In genomic region chr3:153797574-153797973, GRCm38 (mm10) we compare ENCODE assay signal across 25 mouse cellular contexts. TPM values are rescaled to one million over a fixed set of nuclear protein-coding genes. Genes with fewer than 3 reads are reported as not detected.
DNase-seq lines count a peak whose midpoint lies in the region; ATAC-seq and TF ChIP-seq lines count a peak whose summit lies in the region.
"Had no signal": no experiment of that assay in that cellular context is flagged by ENCODE, and none has a peak within 500 bp of the region (broad histone marks: within the 10 kb centered on the region; RNA-seq: fewer than 3 reads in every experiment).

No protein-coding gene starts in this region.

- no peak for ATAC-seq in heart, embryonic 12.5 days (ENCODE audit: insufficient number of reproducible peaks, low FRiP score)
- no peak for ATAC-seq in liver, embryonic 14.5 days (ENCODE audit: insufficient read depth)
- ATAC-seq in cerebellum, adult (ENCODE audit: insufficient number of reproducible peaks, low FRiP score, low TSS enrichment) = no peak
- ATAC-seq: forebrain, embryonic 15.5 days; hindbrain, embryonic 16.5 days had no signal

- no peak for TF ChIP-seq EP300 in liver, embryonic 14.5 days (IDR thresholded peaks at IDR 0.05; ENCODE audit: low read depth)

- no peak for TF ChIP-seq CTCF in lung, adult 2 months (IDR thresholded peaks at IDR 0.05; ENCODE audit: insufficient read depth, low read length)
- TF ChIP-seq CTCF in liver, embryonic 14.5 days (IDR thresholded peaks at IDR 0.05; ENCODE audit: low read depth) = no peak

- no peaks in the 10 kb centered on the region for H3K27me3 ChIP-seq in heart, embryonic 12.5 days (replicated peaks)
- no peaks in the 10 kb centered on the region for H3K27me3 ChIP-seq in liver, embryonic 14.5 days (ENCODE audit: control insufficient read depth, insufficient read depth, low read length)
- H3K27me3 ChIP-seq: embryonic facial prominence, embryonic 12.5 days; forebrain, embryonic 15.5 days had no signal

- H3K4me1 ChIP-seq in heart, embryonic 12.5 days (replicated peaks) = no peaks in the 10 kb centered on the region
- no peaks in the 10 kb centered on the region for H3K4me1 ChIP-seq in lung, adult 2 months (ENCODE audit: control insufficient read depth, insufficient read depth, low read length)
- H3K4me1 ChIP-seq in liver, embryonic 14.5 days (replicated peaks; ENCODE audit: control insufficient read depth in 2 of 2, insufficient read depth in 2 of 2, low read length in 1 of 2) = peaks cover 45 to 53% of the 10 kb centered on the region in 2 experiments
- H3K4me1 ChIP-seq: forebrain, embryonic 15.5 days had no signal

- 51% methylated on average over 7 of the region's 7 CpGs for WGBS in heart, embryonic 12.5 days
- WGBS in lung, adult 2 months = 33% methylated on average over 7 of the region's 7 CpGs
- WGBS in liver, embryonic 14.5 days (ENCODE audit: insufficient replicate concordance) = 16% methylated on average over 7 of the region's 7 CpGs

- no peak overlapping the region for H3K4me2 ChIP-seq in heart, embryonic 12.5 days
- no peak overlapping the region for H3K4me2 ChIP-seq in liver, embryonic 14.5 days (ENCODE audit: low read depth)
- H3K4me2 ChIP-seq: embryonic facial prominence, embryonic 12.5 days; forebrain, embryonic 15.5 days had no signal

- no peaks in the 10 kb centered on the region for H3K36me3 ChIP-seq in heart, embryonic 12.5 days
- H3K36me3 ChIP-seq in liver, embryonic 14.5 days (replicated peaks; ENCODE audit: control insufficient read depth, insufficient read depth, low read depth) = no peaks in the 10 kb centered on the region
- H3K36me3 ChIP-seq: embryonic facial prominence, embryonic 12.5 days; forebrain, embryonic 15.5 days; heart, embryonic 10.5 days had no signal

- peak; percentile 16 for DNase-seq in heart, postnatal 4 days
- peak; percentile 13 for DNase-seq in lung, postnatal 36 days
- no peak for DNase-seq in lung, adult 2 months
- no peak for DNase-seq in liver, embryonic 14.5 days (ENCODE audit: low read depth in 3 of 3, low spot score in 3 of 3)
- peak; percentile 8 to 38 for DNase-seq in natural killer cell, adult 2 months (ENCODE audit: low spot score in 2 of 2)
- DNase-seq in right cerebral cortex, adult 2 months (ENCODE audit: low spot score in 2 of 2) = no peak
- DNase-seq: cerebellum, adult 9-10 months; gastrocnemius, postnatal 36 days; heart, postnatal 14 days; kidney, adult 11 months; layer of hippocampus, postnatal 36 days; right cerebral cortex, postnatal 4 days; thymus, postnatal 14 days had no signal

- no peak for TF ChIP-seq POLR2A in lung, adult 2 months (IDR thresholded peaks at IDR 0.05; ENCODE audit: borderline replicate concordance, extremely low read depth, low read depth, low read length)

- no peak overlapping the region for H3K9ac ChIP-seq in heart, embryonic 12.5 days
- H3K9ac ChIP-seq in liver, embryonic 14.5 days (replicated peaks) = no peak overlapping the region
- H3K9ac ChIP-seq: embryonic facial prominence, embryonic 12.5 days; forebrain, embryonic 15.5 days had no signal

- no peaks in the 10 kb centered on the region for H3K9me3 ChIP-seq in heart, embryonic 12.5 days (replicated peaks)
- H3K9me3 ChIP-seq in liver, embryonic 14.5 days (ENCODE audit: control insufficient read depth, low read length) = no peaks in the 10 kb centered on the region
- H3K9me3 ChIP-seq: embryonic facial prominence, embryonic 12.5 days; forebrain, embryonic 15.5 days; heart, embryonic 10.5 days had no signal

- H3K4me3 ChIP-seq in heart, embryonic 12.5 days = no peak overlapping the region
- H3K4me3 ChIP-seq in lung, adult 2 months (replicated peaks; ENCODE audit: extremely low read depth, low read depth, low read length) = no peak overlapping the region
- H3K4me3 ChIP-seq in liver, embryonic 14.5 days (ENCODE audit: insufficient read depth in 1 of 2, low read depth in 2 of 2, low read length in 2 of 2) = no peak overlapping the region
- H3K4me3 ChIP-seq: embryonic facial prominence, embryonic 12.5 days; erythroblast, embryonic 14.5 days; forebrain, embryonic 15.5 days; heart, embryonic 10.5 days; layer of hippocampus, adult 2 months had no signal

- H3K27ac ChIP-seq in heart, embryonic 12.5 days (ENCODE audit: poor library complexity, severe bottlenecking) = no peak overlapping the region
- H3K27ac ChIP-seq in liver, embryonic 14.5 days = peak overlapping the region; percentile 29
- H3K27ac ChIP-seq: embryonic facial prominence, embryonic 12.5 days; forebrain, embryonic 15.5 days; kidney, postnatal 0 days; layer of hippocampus, adult 2 months had no signal

RNA-seq across cellular contexts. Expression of gene Asb17, which starts 46.4 kb away (rescaled TPM):
- not detected for total RNA-seq in heart, postnatal 4 days (2021)
- 0.32 and 0.70 TPM in 2 replicates for polyA plus RNA-seq in heart, embryonic 12.5 days (2016; fragmentation: Nextera tagmentation; extraction: Ambion mirVana)
- not detected in 2 replicates for polyA plus RNA-seq in lung, adult 2 months (2012; rRNA removed)
- 0.88 and 1.4 TPM in 2 replicates for polyA plus RNA-seq in liver, embryonic 14.5 days (2012; rRNA removed)
- 3.9 and 5.8 TPM in 2 replicates for polyA plus RNA-seq in liver, embryonic 14.5 days (2014; fragmentation: Nextera tagmentation; extraction: Ambion mirVana)
- total RNA-seq: adrenal gland, adult 18-20 months; adrenal gland, postnatal 4 days; gastrocnemius, postnatal 36 days; heart, postnatal 14 days; layer of hippocampus, adult 2 months; layer of hippocampus, postnatal 36 days; left cerebral cortex, postnatal 14 days had no signal
- polyA plus RNA-seq: erythroblast, embryonic 14.5 days; kidney, postnatal 0 days had no signal

Comparison
In these comparisons a context has a peak if more than half of its experiments do, and no peak if none do; other contexts are left out.
1. DNase-seq: peak in heart, postnatal 4 days (single experiment), lung, postnatal 36 days (single experiment) and natural killer cell, adult 2 months (2 of 2); none in lung, adult 2 months (single experiment), liver, embryonic 14.5 days (0 of 3) and right cerebral cortex, adult 2 months (0 of 2).